Mouse (Mus musculus) liver, embryonic 16.5 days (tissue): Measurements from ENCODE around the gene Dnajb11. TPM values are rescaled to one million over a fixed set of nuclear protein-coding genes. Genes with fewer than 3 reads are reported as not detected.

Source experiments
- ATAC-seq: fragments of 200-750 bp; cut with Nextera tagmentation; 2 replicates; pipeline ENCODE4 v1.8.0; 2017; ENCODE audit warnings: low read depth, mild to moderate bottlenecking, moderate number of reproducible peaks, moderate library complexity
- H3K27ac ChIP-seq: fragments of 300-500 bp; sonication (generic); 2 replicates; pipeline ENCODE4 v1.5.1; 2014; ENCODE audit warnings: mild to moderate bottlenecking, low read length
- H3K27me3 ChIP-seq: fragments of 300-500 bp; sonication (generic); 2 replicates; pipeline ENCODE4 v1.6.1; 2014; ENCODE audit warnings: low read depth, low read length, mixed read lengths; ENCODE audit not compliant: control insufficient read depth, insufficient read depth
- H3K36me3 ChIP-seq: fragments of 300-500 bp; sonication (generic); 2 replicates; pipeline ENCODE4 v1.6.1; 2014; ENCODE audit warnings: mild to moderate bottlenecking; ENCODE audit not compliant: control insufficient read depth, insufficient read depth
- H3K4me1 ChIP-seq: fragments of 300-500 bp; sonication (generic); 2 replicates; pipeline ENCODE4 v1.6.1; 2014; ENCODE audit warnings: low read depth, low read length, mixed read lengths; ENCODE audit not compliant: control insufficient read depth
- H3K4me2 ChIP-seq: fragments of 300-500 bp; sonication (generic); 2 replicates; pipeline ENCODE4 v1.6.1; 2014; ENCODE audit warnings: low read depth, low read length, mixed read lengths
- H3K4me3 ChIP-seq: fragments of 300-500 bp; sonication (generic); 2 replicates; pipeline ENCODE4 v1.5.1; 2014; ENCODE audit warnings: low read depth, mild to moderate bottlenecking, low read length
- H3K9ac ChIP-seq: fragments of 300-500 bp; sonication (generic); 2 replicates; pipeline ENCODE4 v1.6.1; 2014; ENCODE audit warnings: low read depth, low read length
- H3K9me3 ChIP-seq: fragments of 300-500 bp; sonication (generic); replicated peaks from 2 replicates; pipeline ENCODE4 v1.6.1; 2016; ENCODE audit warnings: low read length; ENCODE audit not compliant: control insufficient read depth
- WGBS: fragments of 180-500 bp; shearing (Covaris S2); extraction: QIAGEN DNeasy Blood & Tissue Kit; methylation state at CpG from one replicate; pipeline ENCODE4 v1.1.7; 2014; ENCODE audit not compliant: insufficient replicate concordance; 5-methylcytosine and 5-hydroxymethylcytosine counted together
- polyA plus RNA-seq: library from polyadenylated mRNA; unstranded; fragments of >200 nt; fragmentation: Nextera tagmentation; extraction: Ambion mirVana; gene quantifications from 2 replicates; pipeline ENCODE4 v1.2.1, GENCODE M21; 2015

Dnajb11 gene
- polyA plus RNA-seq, 1 experiment from 2014 or later: 50.7 TPM

DNA sequence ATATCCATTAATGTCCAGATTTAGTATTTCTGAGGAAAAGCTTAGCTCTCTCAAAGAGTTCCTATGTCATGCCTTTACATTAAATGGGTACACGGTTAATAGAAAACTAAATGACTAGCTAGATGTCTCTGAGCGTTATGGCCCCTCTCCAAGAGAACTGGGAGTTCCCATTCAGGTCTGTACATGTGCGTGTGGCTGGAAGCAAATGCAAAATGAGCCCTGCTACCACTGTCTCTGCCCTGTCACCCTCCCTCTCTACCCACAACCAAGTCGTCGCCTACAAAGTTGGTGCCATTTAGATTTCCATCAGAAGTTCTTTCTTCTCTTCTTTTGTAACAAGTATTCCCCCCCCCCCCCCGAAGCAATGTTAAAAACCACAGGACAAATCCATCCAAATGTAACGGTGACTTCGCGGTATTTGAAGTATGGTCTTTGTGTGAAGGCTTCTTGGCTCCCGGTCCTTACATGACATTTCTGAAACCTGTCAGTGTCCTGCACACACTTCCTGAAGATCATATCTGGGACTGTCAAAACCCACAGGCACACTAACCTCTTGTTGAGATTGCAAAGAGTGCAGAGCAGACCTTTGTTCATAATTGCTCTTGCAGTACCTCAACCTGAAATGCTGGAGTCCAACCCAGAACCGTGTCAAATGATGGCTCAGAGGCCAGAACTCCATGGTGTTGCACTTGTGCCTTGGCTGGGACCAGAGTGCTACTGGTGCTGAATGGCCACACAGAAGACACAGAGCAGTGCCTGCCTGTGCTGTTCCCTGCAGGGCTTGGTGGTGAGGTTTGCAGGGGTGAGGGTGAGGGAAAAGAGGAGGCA is 33.3 kb downstream of the Dnajb11 start, which contains the start of gene Ahsg:
TSS of gene Ahsg (plus strand) at position 595 of the 828 bp plus-strand sequence.
- Histone ChIP-seq H3K27me3 (no peaks in the 10 kb centered on the region), H3K4me3 (peak within 1 kb of the TSS; percentile 36), H3K4me2 (no peak within 1 kb of the TSS), H3K9me3 (no peaks in the 10 kb centered on the region), H3K9ac (peak within 1 kb of the TSS; percentile 46), H3K27ac (peak within 1 kb of the TSS; percentile 91), H3K4me1 (peaks cover 6% of the 10 kb centered on the region), H3K36me3 (no peaks in the 10 kb centered on the region)
- no peak for ATAC-seq
- WGBS: 27% methylated on average over 11 of the region's 11 CpGs

DNA sequence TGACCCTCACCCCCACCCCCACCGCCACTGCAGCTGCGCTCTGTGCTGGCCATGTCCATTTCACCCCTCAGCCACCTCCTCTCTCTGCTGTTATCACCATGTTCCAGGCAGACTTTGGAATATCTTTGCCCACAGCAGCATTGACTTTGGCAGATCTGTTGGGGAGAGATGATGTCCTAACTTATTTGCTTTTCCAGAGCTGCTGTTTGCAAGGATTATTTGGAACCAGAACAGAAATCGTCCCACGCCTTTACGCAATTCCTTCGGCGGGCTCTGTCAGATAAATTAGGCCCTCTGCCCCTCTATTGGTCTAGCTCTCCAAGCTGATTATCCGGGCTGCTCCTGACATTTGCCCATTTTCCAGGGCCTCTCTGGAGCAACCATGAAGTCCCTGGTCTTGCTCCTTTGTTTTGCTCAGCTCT is 34.1 kb downstream of the Dnajb11 start:
- Histone ChIP-seq H3K9me3 (no peaks in the 10 kb centered on the region), H3K4me2 (no peak overlapping the region), H3K9ac (peak overlapping the region; percentile 46; the same call in 1 of the 2 replicates), H3K4me3 (peak overlapping the region; percentile 36), H3K27me3 (no peaks in the 10 kb centered on the region), H3K4me1 (peaks cover 6% of the 10 kb centered on the region), H3K36me3 (no peaks in the 10 kb centered on the region), H3K27ac (peak overlapping the region; percentile 91)
- 55% methylated on average over 8 of the region's 8 CpGs for WGBS
- ATAC-seq: peak; percentile 75

DNA sequence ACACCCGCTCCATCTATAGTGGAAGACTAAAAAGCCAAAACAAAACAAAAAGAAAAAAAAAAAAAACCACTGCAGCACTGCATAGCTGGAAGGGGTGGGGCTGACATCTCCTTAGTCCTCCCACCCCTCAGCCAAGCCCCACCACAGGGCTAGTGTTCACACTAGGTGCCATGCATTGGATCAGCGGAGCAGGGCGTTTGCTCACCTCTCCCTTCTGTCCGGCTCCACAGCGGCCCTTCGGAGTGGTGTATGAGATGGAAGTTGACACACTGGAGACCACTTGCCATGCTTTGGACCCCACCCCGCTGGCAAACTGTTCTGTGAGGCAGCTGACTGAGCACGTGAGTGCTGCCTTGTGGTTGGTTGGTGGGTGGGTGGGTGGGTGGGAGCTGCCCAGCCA is 36.5 kb downstream of the Dnajb11 start:
- Histone ChIP-seq H3K4me1 (peaks cover 6% of the 10 kb centered on the region), H3K27me3 (no peaks in the 10 kb centered on the region), H3K4me3 (peak overlapping the region; percentile 7; the same call in 1 of the 2 replicates), H3K9me3 (no peaks in the 10 kb centered on the region), H3K36me3 (no peaks in the 10 kb centered on the region), H3K9ac (no peak overlapping the region), H3K27ac (no peak overlapping the region), H3K4me2 (no peak overlapping the region)
- ATAC-seq: peak; percentile 6; the same call in 1 of the 2 replicates
- 57% methylated on average over 8 of the region's 8 CpGs for WGBS

DNA sequence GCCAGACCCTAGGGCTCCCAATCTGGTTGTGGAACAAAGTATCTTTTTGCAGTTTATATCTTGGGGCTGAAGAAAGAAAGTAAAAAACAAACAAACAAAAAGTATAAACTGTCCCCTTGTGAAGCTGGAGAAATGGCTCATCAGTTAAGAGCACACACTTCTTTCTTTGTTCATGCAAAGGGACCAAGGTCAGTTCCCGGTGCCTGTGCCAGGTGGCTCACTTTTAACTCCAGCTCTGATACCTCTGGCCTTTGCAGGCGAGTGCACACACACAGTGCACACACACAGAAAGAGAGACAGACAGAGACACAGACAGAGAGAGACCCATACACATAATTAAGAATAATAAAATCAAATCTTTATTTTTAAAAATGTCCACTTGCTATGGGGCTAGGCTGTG is 39.0 kb downstream of the Dnajb11 start:
- H3K4me2 ChIP-seq: no peak overlapping the region
- no peaks in the 10 kb centered on the region for H3K36me3 ChIP-seq
- no peak for ATAC-seq
- H3K4me3 ChIP-seq: no peak overlapping the region
- H3K27ac ChIP-seq: no peak overlapping the region
- no peaks in the 10 kb centered on the region for H3K9me3 ChIP-seq
- no peaks in the 10 kb centered on the region; the same call in 1 of the 2 replicates for H3K4me1 ChIP-seq
- WGBS: 30% methylated on average over 2 of the region's 2 CpGs
- no peak overlapping the region for H3K9ac ChIP-seq
- H3K27me3 ChIP-seq: no peaks in the 10 kb centered on the region

DNA sequence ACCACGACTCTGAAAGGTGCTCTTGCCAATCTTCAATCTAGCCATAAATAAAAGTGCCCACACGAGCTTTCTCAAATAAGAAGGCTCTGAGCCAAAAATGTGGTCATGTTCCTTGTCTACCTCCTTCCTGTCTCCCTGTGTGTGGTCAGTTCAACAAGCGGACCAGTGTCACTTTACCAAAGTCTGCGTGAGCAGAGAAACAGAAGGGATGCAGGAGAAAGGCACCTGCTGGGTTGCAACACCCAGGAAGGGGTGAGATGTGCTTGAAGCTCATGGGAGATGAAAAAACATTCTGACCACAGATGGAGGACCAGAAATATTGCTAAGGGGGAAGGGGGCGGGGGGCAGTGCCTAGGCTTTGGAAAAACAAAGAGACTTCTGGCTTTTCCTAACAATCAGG is 41.7 kb downstream of the Dnajb11 start:
- H3K4me3 ChIP-seq: no peak overlapping the region
- no peaks in the 10 kb centered on the region for H3K9me3 ChIP-seq
- H3K4me1 ChIP-seq: no peaks in the 10 kb centered on the region; the same call in 1 of the 2 replicates
- no peaks in the 10 kb centered on the region for H3K27me3 ChIP-seq
- peak; percentile 23; the same call in 1 of the 2 replicates for ATAC-seq
- H3K4me2 ChIP-seq: no peak overlapping the region
- H3K9ac ChIP-seq: no peak overlapping the region
- no peak overlapping the region for H3K27ac ChIP-seq
- no peaks in the 10 kb centered on the region for H3K36me3 ChIP-seq
- 23% methylated on average over 5 of the region's 5 CpGs for WGBS

DNA sequence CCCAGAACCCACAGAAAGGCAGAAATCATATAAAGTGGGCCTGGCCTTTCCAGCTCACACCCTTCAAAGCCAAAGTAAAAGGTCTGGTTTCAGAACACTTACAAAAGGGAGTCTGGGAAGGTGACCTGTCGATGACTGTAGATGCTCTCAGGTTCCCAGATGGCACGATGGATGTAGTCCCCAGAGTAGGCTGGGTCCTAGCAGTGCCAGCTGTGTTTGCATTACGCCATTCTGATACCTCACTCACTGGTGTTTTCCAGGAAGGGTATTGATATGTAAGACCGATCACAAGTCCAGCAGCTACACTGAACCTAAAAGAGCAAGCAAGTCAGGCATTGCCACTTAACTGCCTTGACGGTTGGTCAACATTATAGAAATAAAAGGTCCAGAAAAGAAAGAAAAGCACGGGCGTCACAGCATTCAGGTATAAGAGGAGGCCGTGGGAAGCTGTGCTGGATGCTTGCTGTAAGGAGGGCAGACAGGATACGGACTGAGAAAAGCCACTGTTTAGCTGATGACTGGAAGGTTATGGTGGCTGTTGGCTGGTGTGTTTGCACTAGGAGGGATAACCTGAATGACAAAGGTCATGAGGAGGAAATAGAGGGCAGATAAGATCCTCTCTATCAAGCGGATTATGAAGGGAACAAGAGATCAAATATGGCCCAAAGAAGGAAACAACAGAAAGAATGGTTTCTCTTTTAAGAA is 42.4 kb downstream of the Dnajb11 start:
- Histone ChIP-seq H3K4me1 (no peaks in the 10 kb centered on the region), H3K9ac (no peak overlapping the region), H3K4me2 (no peak overlapping the region), H3K27me3 (no peaks in the 10 kb centered on the region), H3K36me3 (no peaks in the 10 kb centered on the region), H3K27ac (no peak overlapping the region; the same call in 1 of the 2 replicates), H3K9me3 (no peaks in the 10 kb centered on the region), H3K4me3 (no peak overlapping the region)
- ATAC-seq: peak; percentile 67
- 53% methylated on average over 10 of the region's 10 CpGs for WGBS

DNA sequence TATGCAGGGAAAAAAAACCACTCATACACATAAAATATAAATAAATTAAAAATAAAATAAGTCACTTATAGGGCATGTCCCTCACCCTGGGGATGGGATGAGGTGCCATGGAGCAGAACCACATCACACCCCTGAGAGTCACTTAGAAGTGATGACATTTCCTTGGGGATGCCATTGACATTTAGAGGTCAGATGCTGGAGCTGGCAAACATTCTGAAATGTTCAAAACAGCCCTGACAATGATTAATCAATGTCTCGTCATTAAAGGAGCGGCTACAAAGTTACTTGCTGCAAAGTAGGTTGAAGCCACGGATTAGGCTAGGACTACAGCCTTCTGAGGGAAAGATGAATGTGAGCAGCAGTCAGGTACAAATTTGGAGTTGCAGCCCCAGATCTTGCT is 43.7 kb downstream of the Dnajb11 start:
- ATAC-seq: no peak
- Histone ChIP-seq H3K36me3 (no peaks in the 10 kb centered on the region), H3K4me2 (no peak overlapping the region), H3K4me1 (no peaks in the 10 kb centered on the region), H3K27me3 (no peaks in the 10 kb centered on the region), H3K27ac (0 out of 2 replicates have a peak overlapping the region, but pooled peaks have one; percentile 27), H3K9me3 (no peaks in the 10 kb centered on the region), H3K9ac (no peak overlapping the region), H3K4me3 (no peak overlapping the region)
- WGBS: 57% methylated on average over 3 of the region's 3 CpGs

DNA sequence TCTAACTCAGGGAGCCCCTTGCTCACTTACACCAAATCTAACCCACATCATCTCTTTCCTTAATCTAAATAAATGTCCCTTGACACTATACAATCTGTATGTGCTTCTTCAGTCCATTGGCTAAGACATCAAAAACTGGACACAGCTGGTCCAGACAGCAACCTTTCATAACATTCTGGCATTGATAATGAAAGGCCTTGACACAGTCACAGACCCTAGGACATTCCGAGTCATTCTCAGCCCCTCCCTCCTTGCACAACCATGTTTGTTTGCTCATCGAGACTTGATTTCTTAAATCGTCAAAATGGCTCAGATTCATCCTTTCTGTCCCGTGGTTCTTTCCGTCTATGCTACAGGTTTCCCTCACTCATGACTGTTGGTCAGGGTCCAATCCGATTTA is 51.6 kb downstream of the Dnajb11 start:
- WGBS: 56% methylated on average over 6 of the region's 6 CpGs
- Histone ChIP-seq H3K4me2 (no peak overlapping the region), H3K27ac (no peak overlapping the region), H3K9ac (no peak overlapping the region), H3K4me1 (no peaks in the 10 kb centered on the region), H3K27me3 (no peaks in the 10 kb centered on the region), H3K4me3 (no peak overlapping the region), H3K9me3 (no peaks in the 10 kb centered on the region), H3K36me3 (no peaks in the 10 kb centered on the region)
- no peak for ATAC-seq

DNA sequence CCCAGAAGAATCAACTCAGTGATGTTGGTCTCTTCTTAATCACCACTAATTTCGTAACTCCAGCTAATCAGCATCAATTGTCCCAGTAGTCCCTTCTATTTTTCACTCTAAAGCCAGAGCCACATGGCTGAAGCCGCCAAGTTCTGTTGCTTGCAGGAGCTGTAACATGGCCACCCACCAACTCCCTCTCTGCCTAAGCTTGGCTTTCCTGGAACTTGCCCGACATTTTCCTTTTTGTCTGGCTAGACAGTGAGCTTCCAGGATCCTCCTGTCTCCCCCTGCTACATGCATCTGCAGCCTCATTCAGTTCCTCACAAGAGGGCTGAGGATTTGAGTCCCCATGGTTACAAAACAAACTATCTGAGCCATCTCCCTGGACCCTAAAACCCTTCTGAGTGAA is 54.3 kb downstream of the Dnajb11 start:
- ATAC-seq: no peak
- Histone ChIP-seq H3K27me3 (no peaks in the 10 kb centered on the region), H3K4me3 (no peak overlapping the region), H3K4me1 (no peaks in the 10 kb centered on the region), H3K36me3 (no peaks in the 10 kb centered on the region), H3K9ac (no peak overlapping the region), H3K27ac (no peak overlapping the region), H3K4me2 (no peak overlapping the region), H3K9me3 (no peaks in the 10 kb centered on the region)
- WGBS: 63% methylated on average over 3 of the region's 3 CpGs
